Mouse (Mus musculus) lung, adult 2 months (tissue): ENCODE measurements around the gene Htra1. TPM values are rescaled to one million over a fixed set of nuclear protein-coding genes. Genes with fewer than 3 reads are reported as not detected.

Source experiments
- DNase-seq: peaks from one replicate; pipeline ENCODE4 v3.0.0; 2022
- H3K4me1 ChIP-seq: fragments of 200-500 bp; 2 replicates; pipeline ENCODE4 v1.6.1; 2011; ENCODE audit warnings: low read length; ENCODE audit not compliant: control insufficient read depth, insufficient read depth
- H3K4me3 ChIP-seq: fragments of 200-500 bp; replicated peaks from 2 replicates; pipeline ENCODE3; 2011; ENCODE audit warnings: low read depth, mild to moderate bottlenecking, control low read depth, low read length; ENCODE audit errors: extremely low read depth
- CTCF ChIP-seq: fragments of 200-500 bp; IDR thresholded peaks from 2 replicates; pipeline ENCODE4 v1.5.1; 2011; ENCODE audit warnings: mild to moderate bottlenecking, low read length, control low read depth; ENCODE audit not compliant: insufficient read depth
- POLR2A ChIP-seq: fragments of 200-500 bp; IDR thresholded peaks from 2 replicates; pipeline ENCODE4 v1.6.1; 2011; ENCODE audit warnings: low read depth, mild to moderate bottlenecking, control low read depth, low read length, borderline replicate concordance; ENCODE audit errors: extremely low read depth
- WGBS: fragments of 180-500 bp; shearing (Covaris S2); methylation state at CpG from one replicate; pipeline ENCODE4 v1.1.7; 2018; 5-methylcytosine and 5-hydroxymethylcytosine counted together
- polyA plus RNA-seq: library from polyadenylated mRNA; depleted of rRNA; stranded (reverse); fragments of >200 nt; gene quantifications from 2 replicates; pipeline ENCODE4 v1.2.3, GENCODE M21; 2012; rRNA removed

Htra1 gene
- polyA plus RNA-seq, 1 experiment = 65.2 TPM

DNA sequence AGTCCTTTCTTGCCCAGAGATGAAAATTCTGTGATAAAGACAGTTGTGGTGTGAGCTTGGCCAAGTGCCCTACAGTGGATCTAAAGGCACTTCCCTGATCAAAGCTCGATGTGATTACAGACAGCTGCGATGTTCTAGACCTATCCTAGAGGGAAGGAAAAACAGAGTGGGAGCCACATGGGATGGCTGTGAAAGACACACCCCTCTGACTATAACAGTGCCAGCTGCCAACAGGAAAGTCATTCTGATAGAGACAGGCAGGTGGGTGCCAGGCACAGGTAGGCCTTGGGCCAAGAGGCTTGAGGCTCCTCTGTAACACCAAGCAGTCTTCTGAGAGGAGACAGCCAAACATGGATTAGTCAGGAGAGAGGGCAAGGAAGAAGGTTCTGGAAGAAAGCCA lies 83.3 kb downstream of the Htra1 start:
- no peak for DNase-seq
- Histone ChIP-seq H3K4me1 (no peaks in the 10 kb centered on the region), H3K4me3 (no peak overlapping the region)
- 74% methylated on average over 2 of the region's 2 CpGs for WGBS
- TF ChIP-seq POLR2A (no peak), CTCF (no peak)

DNA sequence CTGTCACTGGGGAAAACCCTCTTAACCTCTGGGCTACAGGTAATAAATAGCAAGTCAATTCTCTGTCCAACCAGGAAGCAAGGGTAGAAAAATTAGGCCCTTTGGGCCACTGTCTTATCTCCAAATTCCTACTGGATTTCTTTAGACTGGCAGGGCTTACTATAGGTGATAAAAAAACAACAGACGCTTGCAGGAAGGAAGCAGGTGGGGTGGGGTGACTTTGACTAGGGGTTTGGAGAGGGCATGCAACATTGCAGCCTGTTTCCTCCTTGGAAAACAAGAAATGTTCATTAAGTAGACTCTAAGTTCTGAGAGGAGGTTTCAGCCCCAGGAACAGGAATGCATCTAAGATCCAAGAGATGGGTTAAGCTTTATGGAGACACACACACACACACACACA lies 88.9 kb downstream of the Htra1 start:
- Histone ChIP-seq H3K4me3 (no peak overlapping the region), H3K4me1 (no peaks in the 10 kb centered on the region; the same call in 1 of the 2 replicates)
- no peak for TF ChIP-seq POLR2A
- TF ChIP-seq CTCF = no peak
- no peak for DNase-seq
- WGBS = 24% methylated on average over 1 of the region's 1 CpGs

DNA sequence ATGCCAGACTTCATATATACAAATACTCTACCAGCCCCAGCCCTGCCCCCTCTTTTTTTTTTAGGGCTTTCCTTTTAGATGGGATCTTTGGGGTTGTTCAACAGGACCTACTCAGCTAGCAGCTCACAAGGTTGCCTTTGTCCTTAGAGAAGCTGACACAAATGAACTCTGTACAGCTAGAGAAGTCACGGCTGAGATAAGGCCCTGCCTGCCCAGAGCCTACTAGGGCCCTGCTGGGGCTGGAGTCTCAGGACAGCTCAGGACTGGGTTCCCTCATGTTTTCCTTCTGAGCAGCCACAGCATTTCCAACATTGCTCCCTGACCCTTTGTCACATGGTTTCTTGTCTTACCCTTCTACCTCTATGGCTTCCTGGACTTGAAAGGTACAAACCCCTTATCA lies 91.6 kb downstream of the Htra1 start:
- Histone ChIP-seq H3K4me3 (no peak overlapping the region), H3K4me1 (no peaks in the 10 kb centered on the region; the same call in 1 of the 2 replicates)
- DNase-seq = no peak
- WGBS = 94% methylated on average over 1 of the region's 1 CpGs
- TF ChIP-seq POLR2A = no peak
- TF ChIP-seq CTCF = no peak

DNA sequence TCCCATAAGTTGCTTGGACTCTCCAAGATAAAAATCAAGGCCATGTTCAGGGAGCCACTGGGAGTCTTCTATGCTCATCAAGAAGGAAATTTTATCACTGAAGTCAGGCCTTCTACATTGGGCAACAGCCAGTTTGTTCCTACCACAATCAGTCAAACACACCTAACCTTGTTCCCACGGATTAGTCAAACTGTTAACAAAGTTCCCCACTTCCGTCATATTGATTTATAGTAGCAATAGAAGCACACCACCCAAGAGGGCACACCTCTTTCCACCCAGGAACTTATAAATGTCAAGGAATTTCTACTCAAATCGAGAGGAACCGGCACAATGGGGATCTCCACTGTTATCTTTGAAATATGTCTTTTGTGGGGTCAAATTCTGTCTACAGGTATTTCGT lies 95.8 kb downstream of the Htra1 start, which contains the start of gene Dmbt1:
Dmbt1 (plus strand) TSS at position 299 of the 400 bp plus-strand sequence.
- Histone ChIP-seq H3K4me3 (no peak within 1 kb of the TSS), H3K4me1 (no peaks in the 10 kb centered on the region)
- TF ChIP-seq POLR2A = no peak
- 64% methylated on average over 5 of the region's 5 CpGs for WGBS
- DNase-seq = no peak

Other genes with a start within 250 kb of the Htra1 start
- gene Btbd16, start 162.0 kb upstream of the Htra1 start, polyA plus RNA-seq = not detected in 2 replicates
- gene Plekha1, start 70.4 kb upstream of the Htra1 start, polyA plus RNA-seq = 66.8 and 99.2 TPM in 2 replicates
- 0.12 and 4.0 TPM in 2 replicates for gene Dmbt1, start 95.9 kb downstream of the Htra1 start, polyA plus RNA-seq
- gene 4933402N03Rik, start 210.2 kb downstream of the Htra1 start, polyA plus RNA-seq = not detected in 2 replicates
- 0.03 and 0.11 TPM in 2 replicates for gene 5430419D17Rik, start 238.3 kb downstream of the Htra1 start, polyA plus RNA-seq